Mouse (Mus musculus) brain, embryonic 14.5 days (tissue): ENCODE data around the gene Katnal1.

Experiments
- CTCF ChIP-seq: fragments of 200-500 bp; IDR thresholded peaks from 2 replicates; pipeline ENCODE4 v1.5.1; 2012; ENCODE audit warnings: inconsistent platforms, mild to moderate bottlenecking, moderate library complexity, borderline replicate concordance; ENCODE audit not compliant: insufficient read depth, insufficient read length; ENCODE audit errors: extremely low read depth
- POLR2A ChIP-seq: fragments of 200-500 bp; IDR thresholded peaks from 2 replicates; pipeline ENCODE4 v1.6.1; 2012; ENCODE audit warnings: mild to moderate bottlenecking, inconsistent platforms, borderline replicate concordance; ENCODE audit not compliant: poor library complexity, insufficient read depth, insufficient read length, severe bottlenecking; ENCODE audit errors: extremely low read depth

DNA sequence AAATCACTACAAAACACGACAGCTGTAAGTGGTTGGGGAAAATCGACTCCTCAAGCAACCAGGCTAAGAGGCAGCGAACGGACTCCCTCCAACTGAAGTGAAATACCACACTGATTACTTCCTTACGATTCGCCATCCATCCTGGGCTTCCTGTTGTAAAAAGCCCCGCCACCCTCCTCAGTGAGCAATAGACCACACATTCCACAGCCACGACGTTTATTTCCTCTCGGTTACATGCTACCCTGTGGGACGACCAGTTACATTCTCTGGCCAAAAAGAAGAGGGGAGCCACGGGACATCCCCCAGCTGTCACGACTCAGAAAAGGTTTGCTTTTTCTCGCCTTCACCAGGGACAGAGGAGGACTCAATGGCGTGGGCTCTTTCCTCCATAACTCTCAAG is 20.9 kb upstream of the Katnal1 start:
- no peak for TF ChIP-seq POLR2A
- no peak for TF ChIP-seq CTCF
